Mouse (Mus musculus): Measurements from ENCODE around the gene Exosc7.

GRCm38 (mm10) chr9:123136953-123137682, 24.1 kb downstream of the Exosc7 start:
- TF ChIP-seq POLR2A (IDR thresholded peaks at IDR 0.05; ENCODE audit: control insufficient read depth, extremely low read depth, insufficient read depth, low read length, poor library complexity) = no peak
- no peak for TF ChIP-seq CTCF (IDR thresholded peaks at IDR 0.05; ENCODE audit: borderline replicate concordance, control insufficient read depth, extremely low read depth, insufficient read depth, low read length, poor library complexity)

All from thymus, adult 2 months (tissue).